ENCODE assay signal across 23 mouse cellular contexts in the genomic region with DNA sequence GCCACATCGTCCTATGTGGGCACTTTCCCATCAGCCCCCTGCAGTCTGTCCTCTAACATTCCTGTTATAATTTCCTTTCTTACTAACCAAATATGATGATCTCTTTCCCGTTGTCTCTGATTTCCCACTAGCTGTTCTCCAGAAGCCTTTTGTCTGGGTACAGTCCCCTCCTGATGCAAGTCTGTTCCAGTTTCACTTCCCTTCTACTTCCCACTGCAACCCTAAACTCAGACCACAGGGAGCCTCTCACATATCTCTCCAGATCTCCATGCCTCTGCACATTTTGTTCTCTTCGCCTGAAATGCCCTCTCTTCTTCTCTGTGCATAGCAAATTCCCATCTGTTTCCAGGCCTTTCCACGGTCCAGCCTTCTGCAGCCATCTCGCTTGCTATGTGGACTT. TPM values are rescaled to one million over a fixed set of nuclear protein-coding genes. Genes with fewer than 3 reads are reported as not detected.
DNase-seq lines count a peak whose midpoint lies in the region; TF ChIP-seq lines count a peak whose summit lies in the region.
"Had no signal": no experiment of that assay in that cellular context is flagged by ENCODE, and none has a peak within 500 bp of the region (broad histone marks: within the 10 kb centered on the region; RNA-seq: fewer than 3 reads in every experiment).

No protein-coding gene starts in this region.

- no peaks in the 10 kb centered on the region for H3K79me2 ChIP-seq in CH12.LX (replicated peaks; ENCODE audit: control insufficient read depth, extremely low read depth, insufficient read depth, poor library complexity, severe bottlenecking)

- no peak for TF ChIP-seq RAD21 in CH12.LX (IDR thresholded peaks at IDR 0.05; ENCODE audit: low read depth, low read length)

- TF ChIP-seq POLR2A in CH12.LX (IDR thresholded peaks at IDR 0.05; ENCODE audit: low read depth, low read length), result no peak

- no peak overlapping the region for H3K27ac ChIP-seq in CH12.LX (ENCODE audit: insufficient read depth, low read depth)
- H3K27ac ChIP-seq: hindbrain, embryonic 14.5 days; kidney, embryonic 15.5 days; left cerebral cortex, adult 2 months; limb, embryonic 12.5 days; macrophage; midbrain, embryonic 10.5 days; midbrain, embryonic 15.5 days; neural tube, embryonic 15.5 days had no signal

- in situ Hi-C loops in CH12.LX (cut with MboI; ENCODE audit: low pct_ligation_motif_present, low pct_unique_long_range_greater_than_20kb, low sequenced_read_pairs), result no loop called here

- no peak overlapping the region; the same call in 1 of the 2 replicates for H3K4me2 ChIP-seq in CH12.LX (ENCODE audit: insufficient read depth, low read depth, poor library complexity, severe bottlenecking)
- H3K4me2 ChIP-seq: heart, embryonic 12.5 days; hindbrain, embryonic 14.5 days; kidney, embryonic 15.5 days; limb, embryonic 12.5 days; liver, embryonic 11.5 days; midbrain, embryonic 15.5 days; neural tube, embryonic 15.5 days had no signal

- no peaks in the 10 kb centered on the region for H3K27me3 ChIP-seq in CH12.LX (replicated peaks)
- H3K27me3 ChIP-seq: kidney, embryonic 15.5 days; limb, embryonic 12.5 days; midbrain, embryonic 15.5 days; neural tube, embryonic 15.5 days had no signal

- peaks cover 3% of the 10 kb centered on the region for H3K9me3 ChIP-seq in CH12.LX (replicated peaks; ENCODE audit: low read length)
- H3K9me3 ChIP-seq: kidney, embryonic 15.5 days; limb, embryonic 12.5 days; midbrain, embryonic 10.5 days; midbrain, embryonic 15.5 days; neural tube, embryonic 15.5 days had no signal

- peak; percentile 39 for DNase-seq in heart, adult 8-10 months (ENCODE audit: low spot score)
- DNase-seq in heart, postnatal 4 days, result no peak
- no peak for DNase-seq in CH12.LX (ENCODE audit: extremely low read depth)
- peak; percentile 18 for DNase-seq in c-Kit-positive CD71-negative TER-119-negative erythroid progenitor cells, embryonic 14.5 days (ENCODE audit: low read depth)
- peak; percentile 23 for DNase-seq in skeletal muscle tissue, adult 2 months (ENCODE audit: low read depth, low spot score)
- DNase-seq in layer of hippocampus, postnatal 25 days (ENCODE audit: extremely low spot score in 1 of 2, low spot score in 1 of 2), result no peak
- DNase-seq: adrenal gland, postnatal 10 days; cerebellum, adult 18-20 months; cerebellum, postnatal 10 days; kidney, adult 11 months; kidney, postnatal 25 days had no signal

- H3K9ac ChIP-seq in CH12.LX (ENCODE audit: insufficient read depth, low read depth), result no peak overlapping the region
- H3K9ac ChIP-seq: heart, embryonic 12.5 days; hindbrain, embryonic 14.5 days; kidney, embryonic 15.5 days; limb, embryonic 12.5 days; midbrain, embryonic 15.5 days; neural tube, embryonic 15.5 days had no signal

- dilution Hi-C loops in CH12.LX (cut with MboI; ENCODE audit: extremely low pct_ligation_motif_present, extremely low pct_unique_long_range_greater_than_20kb, low sequenced_read_pairs), result no loop called here

- no peaks in the 10 kb centered on the region for H3K36me3 ChIP-seq in CH12.LX (replicated peaks in 1 of 2; ENCODE audit: control insufficient read depth in 1 of 2, insufficient read depth in 1 of 2, low read length in 1 of 2)
- H3K36me3 ChIP-seq: G1E; heart, embryonic 12.5 days; kidney, embryonic 15.5 days; limb, embryonic 12.5 days; midbrain, embryonic 10.5 days; midbrain, embryonic 15.5 days; neural tube, embryonic 15.5 days had no signal

- H3K4me1 ChIP-seq in CH12.LX (ENCODE audit: control insufficient read depth in 1 of 2, insufficient read depth in 2 of 2), result peaks cover 3 to 17% of the 10 kb centered on the region in 2 experiments; a peak in 3 of 4 replicates

- no peak overlapping the region for H3K4me3 ChIP-seq in CH12.LX (replicated peaks in 1 of 3; ENCODE audit: low read depth in 2 of 3, low read length in 2 of 3, poor library complexity in 1 of 3)
- H3K4me3 ChIP-seq: erythroblast, embryonic 14.5 days; heart, embryonic 12.5 days; kidney, embryonic 15.5 days; left cerebral cortex, adult 2 months; limb, embryonic 12.5 days; midbrain, embryonic 10.5 days; midbrain, embryonic 15.5 days; neural tube, embryonic 15.5 days had no signal

- TF ChIP-seq EP300 in CH12.LX (IDR thresholded peaks at IDR 0.05; ENCODE audit: low read length), result peak; percentile 81

- TF ChIP-seq CTCF in CH12.LX (conservative IDR thresholded peaks at IDR 0.05 in 1 of 2, IDR thresholded peaks at IDR 0.05 in 1 of 2; ENCODE audit: low read depth in 2 of 2, low read length in 2 of 2), result no peak

TF ChIP-seq in CH12.LX, 34 proteins besides CTCF, POLR2A, EP300 and RAD21:
- no peak for TF ChIP-seq HCFC1 (IDR thresholded peaks at IDR 0.05; ENCODE audit: low read depth, low read length)
- no peak for TF ChIP-seq ZNF384 (IDR thresholded peaks at IDR 0.05; ENCODE audit: low read depth, low read length)
- TF ChIP-seq GABPA (IDR thresholded peaks at IDR 0.05; ENCODE audit: insufficient replicate concordance, low read depth, low read length), result no peak
- TF ChIP-seq JUND (conservative IDR thresholded peaks at IDR 0.05; ENCODE audit: low read depth, low read length), result no peak
- TF ChIP-seq SIN3A (IDR thresholded peaks at IDR 0.05; ENCODE audit: low read length), result no peak
- no peak for TF ChIP-seq NRF1 (IDR thresholded peaks at IDR 0.05; ENCODE audit: low read depth, low read length)
- TF ChIP-seq MAX (IDR thresholded peaks at IDR 0.05; ENCODE audit: low read length), result no peak
- no peak for TF ChIP-seq KAT2A (IDR thresholded peaks at IDR 0.05; ENCODE audit: insufficient replicate concordance, low read length)
- no peak for TF ChIP-seq CHD1 (IDR thresholded peaks at IDR 0.05; ENCODE audit: low read depth, low read length)
- 0 out of 2 replicates have a peak, but pooled peaks have one; percentile 12 for TF ChIP-seq MAFK (IDR thresholded peaks at IDR 0.05; ENCODE audit: insufficient replicate concordance, low read length)
- no peak for TF ChIP-seq USF2 (conservative IDR thresholded peaks at IDR 0.05; ENCODE audit: low read depth, low read length)
- no peak for TF ChIP-seq MAZ (IDR thresholded peaks at IDR 0.05; ENCODE audit: low read depth, low read length)
- TF ChIP-seq IRF4 (IDR thresholded peaks at IDR 0.05; ENCODE audit: low read depth, low read length), result peak; percentile 84
- TF ChIP-seq ELF1 (IDR thresholded peaks at IDR 0.05; ENCODE audit: low read depth, low read length), result no peak
- TF ChIP-seq UBTF (IDR thresholded peaks at IDR 0.05; ENCODE audit: low read depth, low read length), result no peak
- TF ChIP-seq ZMIZ1 (IDR thresholded peaks at IDR 0.05; ENCODE audit: low read depth, low read length), result no peak
- TF ChIP-seq ETS1 (conservative IDR thresholded peaks at IDR 0.05; ENCODE audit: low read depth, low read length), result 0 out of 2 replicates have a peak, but pooled peaks have one; percentile 11
- no peak for TF ChIP-seq JUN (IDR thresholded peaks at IDR 0.05; ENCODE audit: insufficient read depth, low read depth, low read length)
- no peak for TF ChIP-seq POLR2AphosphoS2 (IDR thresholded peaks at IDR 0.05; ENCODE audit: low read depth, low read length)
- TF ChIP-seq NELFE (IDR thresholded peaks at IDR 0.05; ENCODE audit: low read depth, low read length), result no peak
- TF ChIP-seq MYC (IDR thresholded peaks at IDR 0.05; ENCODE audit: low read depth, low read length), result no peak
TF ChIP-seq in CH12.LX: peak in this region for 3.

RNA-seq across cellular contexts. Expression of gene Ptpn13, which starts 35.6 kb away (rescaled TPM):
- total RNA-seq in heart, adult 8-10 months (2022), result 1 to 10 TPM; 4.8 to 6.8 (median 5.6) TPM
- 10 to 100 TPM; 12.6 to 14.6 TPM for total RNA-seq in heart, postnatal 4 days (2021)
- total RNA-seq in CH12.LX (2012; rRNA removed), result 0.04 TPM in 2 replicates
- not detected in 2 replicates for total RNA-seq in CH12.LX (2014; rRNA removed)
- not detected in 2 replicates for polyA plus RNA-seq in CH12.LX (2012; ENCODE audit: insufficient read length, low read depth)
- total RNA-seq in layer of hippocampus, postnatal 25 days (2021), result 10 to 100 TPM in 1 of 2 experiments, 1 to 10 TPM in 1; 8.3 to 10.8 TPM
- polyA plus RNA-seq: G1E, macrophage had no signal

Comparison
In these comparisons a context has a peak if more than half of its experiments do, and no peak if none do; other contexts are left out.
1. DNase-seq: peak in heart, adult 8-10 months (single experiment), c-Kit-positive CD71-negative TER-119-negative erythroid progenitor cells, embryonic 14.5 days (single experiment) and skeletal muscle tissue, adult 2 months (single experiment); none in heart, postnatal 4 days (single experiment), CH12.LX (single experiment) and layer of hippocampus, postnatal 25 days (0 of 2).
2. RNA of gene Ptpn13, which starts 35.6 kb away (total RNA-seq): 12.6 to 14.6 TPM in heart, postnatal 4 days, 8.3 to 10.8 TPM in layer of hippocampus, postnatal 25 days and 4.8 to 6.8 TPM in heart, adult 8-10 months; 0.04 TPM in CH12.LX; every median in the first group is over 4 times any median in the second.